Mouse (Mus musculus): ENCODE data around the gene Fgfbp1.

Gene Fgfbp1

GRCm38 (mm10) chr5:43981620-43982019 lies at the start of gene Fgfbp1:
Gene Fgfbp1, minus strand, starts transcription at chr5:43981779.
- no peak for DNase-seq (ENCODE audit: low read depth, low spot score)

DNA sequence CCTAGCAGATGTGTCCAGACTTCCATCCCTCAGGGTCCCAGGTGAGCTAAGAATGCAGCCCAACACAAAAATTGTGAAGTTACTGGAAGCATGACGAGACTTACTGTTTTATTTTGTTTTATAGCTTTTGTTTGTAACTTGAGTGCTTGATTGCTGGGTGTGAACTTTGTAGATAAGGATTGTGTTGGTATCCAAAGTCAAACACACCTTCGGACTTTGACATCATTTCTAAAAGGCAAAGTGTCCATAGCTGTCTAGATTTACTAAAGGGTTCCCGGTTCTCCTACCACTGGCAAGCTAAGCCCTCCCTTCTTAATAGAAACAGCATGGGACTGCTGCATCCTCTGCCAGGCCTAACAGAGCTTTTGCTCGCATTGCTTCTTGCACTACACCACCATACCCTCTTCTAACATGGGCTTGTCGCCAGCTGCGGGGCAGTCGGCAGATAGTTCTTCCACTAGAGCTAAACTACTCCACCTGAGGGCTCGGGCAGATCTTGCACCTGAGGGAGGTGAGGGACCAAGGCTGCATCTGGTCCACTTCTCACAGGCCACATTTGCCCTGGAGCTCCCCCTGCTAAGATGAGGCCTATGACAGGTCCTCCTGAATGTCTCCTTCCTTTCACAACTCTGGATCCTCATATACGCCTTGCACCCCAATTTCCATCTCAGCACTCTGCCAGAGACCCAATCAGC lies 16.9 kb upstream of the Fgfbp1 start:
- no peak for DNase-seq (ENCODE audit: low read depth, low spot score)

GRCm38 (mm10) chr5:43997626-43998025 lies 16.0 kb upstream of the Fgfbp1 start:
- no peak for DNase-seq (ENCODE audit: low read depth, low spot score)

DNA sequence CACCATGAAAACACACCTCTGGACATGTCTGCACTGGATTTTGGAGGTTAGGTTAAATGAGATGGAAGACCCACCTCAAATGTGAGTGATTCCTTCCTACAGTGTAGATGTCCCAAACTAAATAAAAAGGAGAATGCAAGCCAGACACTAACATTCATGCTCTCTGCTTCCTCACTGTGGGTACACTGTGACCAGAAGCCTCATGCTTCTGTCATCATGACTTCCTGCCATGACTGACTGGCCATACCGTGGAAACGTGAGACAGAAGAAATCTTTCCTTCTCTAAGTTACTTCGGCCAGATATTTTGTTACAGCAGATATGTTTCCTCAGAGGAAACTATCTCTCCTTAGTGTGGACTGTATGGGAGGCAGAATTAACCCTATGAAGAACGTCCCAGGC lies 14.6 kb upstream of the Fgfbp1 start:
- no peak for DNase-seq (ENCODE audit: low read depth, low spot score)

DNA sequence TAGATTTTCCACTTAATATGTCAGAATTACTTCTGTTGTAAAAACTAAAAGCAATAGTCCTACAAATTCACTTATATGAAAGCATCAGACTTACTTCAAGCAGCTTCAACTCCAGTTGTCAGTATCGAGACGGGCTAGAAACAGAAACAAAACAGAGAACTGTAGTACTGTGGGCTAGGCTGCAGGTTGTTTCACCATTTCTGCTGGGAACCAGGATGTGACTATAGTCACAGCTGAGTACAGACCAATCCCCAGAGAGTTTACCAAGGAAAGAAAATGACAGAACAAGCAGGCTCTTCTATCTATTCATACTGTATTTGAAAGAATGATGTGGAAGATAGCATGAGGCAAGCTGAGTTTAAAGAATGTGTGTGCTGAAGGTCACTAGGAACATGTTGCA lies 13.4 kb upstream of the Fgfbp1 start:
- no peak for DNase-seq (ENCODE audit: low read depth, low spot score)

GRCm38 (mm10) chr5:43990316-43990715 lies 8.7 kb upstream of the Fgfbp1 start:
- DNase-seq (ENCODE audit: low read depth, low spot score) = peak; percentile 41

DNA sequence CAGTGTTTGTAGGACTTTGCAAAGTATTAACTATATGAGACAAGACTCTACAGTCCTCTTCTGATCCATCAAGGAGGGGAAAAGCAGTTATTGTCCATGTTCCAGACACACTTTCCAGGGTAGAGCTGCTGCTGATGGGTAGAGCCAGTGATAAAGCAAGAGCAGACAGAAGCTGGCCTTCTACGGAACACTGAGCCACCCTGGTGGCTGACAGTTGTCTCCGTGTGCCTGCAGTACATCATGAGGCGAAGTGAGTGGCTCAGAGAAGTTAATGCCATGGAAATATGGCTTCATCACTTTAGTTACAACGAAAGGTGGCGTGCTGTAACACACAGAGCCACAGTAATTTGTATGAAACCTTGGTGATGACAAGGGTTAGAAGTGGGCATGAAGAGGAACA lies 7.4 kb upstream of the Fgfbp1 start:
- no peak for DNase-seq (ENCODE audit: low read depth, low spot score)

DNA sequence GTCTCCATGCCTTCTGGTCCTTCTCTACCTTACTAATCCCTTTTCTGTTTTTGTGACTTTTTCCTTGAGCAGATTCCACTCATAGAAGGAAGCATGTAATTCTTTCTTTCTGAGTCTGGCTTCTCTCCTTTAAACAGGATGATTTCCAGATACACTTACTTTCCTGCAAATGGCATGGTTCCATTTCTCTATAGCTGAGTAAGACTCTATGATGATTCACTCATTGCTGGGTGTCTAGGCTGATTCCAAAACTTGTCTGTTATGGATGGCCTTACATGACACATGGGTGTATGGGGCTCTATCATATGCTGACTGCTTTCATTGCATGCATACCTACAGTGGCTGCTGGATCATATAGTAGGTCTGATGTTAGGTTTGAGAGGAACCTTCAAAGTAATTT lies 4.6 kb upstream of the Fgfbp1 start:
- peak; percentile 41 for DNase-seq (ENCODE audit: low read depth, low spot score)

DNA sequence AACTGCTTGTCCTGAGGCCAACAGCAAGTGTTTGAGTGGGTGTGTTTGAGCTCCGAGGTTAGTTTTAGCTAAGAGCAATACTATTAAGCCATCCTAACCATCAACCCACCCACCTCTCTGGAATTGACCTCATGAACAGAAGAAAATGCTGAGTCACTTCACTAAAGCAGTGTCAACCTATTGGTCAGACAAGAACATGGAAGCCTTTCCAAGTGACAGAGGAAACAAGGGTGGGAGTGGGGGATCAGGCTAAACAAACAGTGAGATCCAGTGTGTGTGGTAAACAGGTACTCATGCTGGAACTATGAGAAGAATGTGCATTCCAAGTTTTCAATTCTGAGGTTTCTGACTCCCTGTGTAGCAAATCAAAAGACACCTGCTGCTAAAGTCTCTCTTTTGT lies 1.3 kb upstream of the Fgfbp1 start:
- peak; percentile 6 for DNase-seq (ENCODE audit: low read depth, low spot score)

GRCm38 (mm10) chr5:43980397-43980796 lies 1.2 kb downstream of the Fgfbp1 start:
- DNase-seq (ENCODE audit: low read depth, low spot score) = no peak

DNA sequence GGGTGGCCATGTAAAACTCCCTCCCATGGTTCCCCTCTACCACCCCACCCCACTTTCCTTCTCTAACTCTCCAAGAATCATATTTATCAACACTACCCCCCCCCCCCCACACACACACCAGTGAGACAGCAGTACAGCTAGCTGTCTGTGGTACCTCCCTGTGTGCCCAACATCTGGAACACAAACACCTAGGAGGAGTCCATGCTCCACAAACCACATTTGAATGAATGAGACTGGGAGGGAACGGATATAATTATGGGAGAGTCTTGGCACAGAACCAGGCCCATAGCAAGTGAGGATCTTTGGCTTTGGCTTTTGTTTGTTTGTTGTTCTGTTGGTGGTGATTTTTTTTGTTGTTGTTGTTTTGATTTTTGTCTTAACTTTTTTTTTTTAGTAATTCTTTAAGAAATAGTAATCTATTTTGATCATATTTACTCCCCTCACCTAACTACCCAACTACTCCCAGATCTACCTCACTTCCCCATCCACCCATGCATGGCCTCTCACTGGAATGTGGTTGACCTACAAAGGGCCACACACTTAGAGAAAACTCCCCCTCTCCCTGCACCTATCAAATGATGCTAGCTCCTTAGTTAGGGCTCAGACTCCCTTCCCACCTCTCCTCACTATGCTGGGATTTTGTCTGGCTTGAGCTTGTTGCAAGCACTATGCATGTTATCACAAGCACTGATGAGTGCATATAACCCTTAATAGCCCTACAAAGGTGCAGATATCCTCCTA lies 4.6 kb downstream of the Fgfbp1 start:
- no peak for DNase-seq (ENCODE audit: low read depth, low spot score)

- DNase-seq (ENCODE audit: low read depth, low spot score) = no peak
Measured at GRCm38 (mm10) chr5:43974166-43974565, 7.4 kb downstream of the Fgfbp1 start.

DNA sequence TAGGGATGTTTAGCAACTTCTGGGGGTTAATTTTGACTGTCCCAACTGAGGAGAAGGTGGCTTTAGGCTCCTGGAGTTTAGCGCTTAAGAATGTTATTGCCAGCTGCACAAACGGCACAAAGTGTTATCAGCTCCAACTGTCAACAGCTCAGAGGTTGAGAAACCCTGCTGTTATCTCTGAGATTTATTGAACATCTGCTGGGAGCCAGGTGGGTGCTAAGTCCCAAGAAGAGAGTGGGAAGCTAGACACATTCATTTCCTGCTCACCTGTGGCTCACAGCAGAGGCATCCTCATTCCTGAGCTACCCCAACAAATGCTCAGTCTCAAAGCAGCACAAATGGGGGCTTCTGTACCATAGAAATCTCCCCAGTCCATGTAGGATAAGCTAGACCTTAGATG lies 10.4 kb downstream of the Fgfbp1 start:
- no peak for DNase-seq (ENCODE audit: low read depth, low spot score)

DNA sequence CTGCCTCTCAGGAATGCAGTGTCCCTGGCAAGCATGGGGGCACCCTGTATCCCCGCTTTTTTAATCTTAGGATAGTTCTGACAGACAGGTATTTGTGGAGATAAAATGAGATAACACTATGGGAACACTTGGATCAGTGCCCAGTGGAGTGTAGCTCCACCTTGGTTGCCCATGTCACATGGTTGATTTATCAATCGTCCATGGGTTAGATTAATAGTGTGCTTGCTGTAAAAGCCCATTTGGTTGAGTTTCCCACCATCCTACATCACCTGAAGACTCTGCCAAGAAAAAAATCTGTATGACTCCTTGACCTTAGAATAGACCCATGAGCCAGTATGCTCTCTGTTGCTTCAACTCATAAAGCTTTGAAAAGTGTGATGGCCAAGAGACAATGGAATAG lies 11.0 kb downstream of the Fgfbp1 start:
- DNase-seq (ENCODE audit: low read depth, low spot score) = no peak

- no peak for DNase-seq (ENCODE audit: low read depth, low spot score)
Measured at GRCm38 (mm10) chr5:43968634-43969033, 12.9 kb downstream of the Fgfbp1 start.

- no peak for DNase-seq (ENCODE audit: low read depth, low spot score)
Measured at GRCm38 (mm10) chr5:43961056-43961455, 20.5 kb downstream of the Fgfbp1 start.

- DNase-seq (ENCODE audit: low read depth, low spot score) = no peak
Measured at GRCm38 (mm10) chr5:43959884-43960440, 21.6 kb downstream of the Fgfbp1 start.

DNA sequence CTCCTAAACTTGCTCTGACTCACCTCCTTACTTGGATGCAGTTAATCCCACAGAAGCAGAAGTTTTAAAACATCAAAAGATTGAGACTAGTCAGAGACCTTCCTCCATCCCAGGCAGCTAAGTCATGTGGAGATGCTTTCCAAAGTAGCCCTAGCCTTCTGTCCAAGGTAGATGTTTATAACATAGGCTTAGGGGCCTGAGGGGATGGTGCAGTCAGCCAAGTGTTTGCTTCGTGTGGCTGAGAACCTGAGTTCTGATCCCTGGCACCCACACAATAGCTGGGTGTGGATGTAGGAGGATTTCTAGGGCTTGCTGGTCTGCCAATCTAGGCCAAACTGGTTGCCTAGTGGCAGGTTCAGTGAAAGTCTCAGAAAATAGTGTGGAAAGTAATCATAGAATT lies 28.3 kb downstream of the Fgfbp1 start:
- no peak for DNase-seq (ENCODE audit: low read depth, low spot score)

- peak; percentile 9 for DNase-seq (ENCODE audit: low read depth, low spot score)
Measured at GRCm38 (mm10) chr5:43948748-43949275, 32.8 kb downstream of the Fgfbp1 start.

GRCm38 (mm10) chr5:43948111-43948743 lies 33.4 kb downstream of the Fgfbp1 start:
- peak; percentile 44 for DNase-seq (ENCODE audit: low read depth, low spot score)

DNA sequence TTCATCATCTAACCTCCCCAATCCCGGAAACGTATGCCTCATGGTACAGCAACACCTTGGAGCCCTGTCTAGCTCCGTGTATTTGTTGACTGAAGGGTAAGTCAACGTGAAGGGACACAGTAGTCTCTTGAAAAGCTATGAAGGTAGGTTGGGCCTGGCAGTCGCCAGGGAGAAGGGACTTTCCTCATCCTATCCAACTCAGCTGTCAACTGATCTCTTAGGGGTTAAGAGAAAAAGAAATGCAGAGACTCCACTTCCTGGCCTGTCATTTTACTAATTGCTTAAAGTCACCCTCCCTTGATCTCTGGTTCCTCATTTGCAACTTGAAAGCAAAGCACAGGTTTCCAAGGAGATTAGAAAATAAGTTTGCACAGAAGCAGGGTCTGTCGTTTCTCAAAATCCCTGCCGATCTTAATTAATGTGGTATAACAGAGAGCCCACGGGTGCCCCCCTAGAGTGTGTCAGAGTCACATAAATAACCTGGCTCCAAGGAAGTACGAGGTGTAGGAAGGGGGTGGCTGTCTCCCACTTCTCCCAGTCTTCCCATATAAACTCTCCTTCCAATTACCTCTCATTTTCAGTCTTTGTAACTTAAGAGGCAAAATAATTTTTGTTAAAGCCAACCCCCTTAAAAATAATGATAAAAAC lies 34.1 kb downstream of the Fgfbp1 start:
- peak; percentile 3 for DNase-seq (ENCODE audit: low read depth, low spot score)

GRCm38 (mm10) chr5:43933269-43933668 lies 48.3 kb downstream of the Fgfbp1 start:
- no peak for DNase-seq (ENCODE audit: low read depth, low spot score)

All from brain, adult 2 months (tissue).